Mouse (Mus musculus): Measurements from ENCODE around the gene Efcab6. TPM values are rescaled to one million over a fixed set of nuclear protein-coding genes. Genes with fewer than 3 reads are reported as not detected.

The Efcab6 gene
- polyA plus RNA-seq, 2 experiments: 0.25 to 0.52 TPM

GRCm38 (mm10) chr15:83949729-83950491 is 115.3 kb downstream of the Efcab6 start:
- no peak overlapping the region for H3K9ac ChIP-seq (ENCODE audit: low read depth, low read length, severe bottlenecking)
- H3K4me1 ChIP-seq (ENCODE audit: control insufficient read depth, insufficient read depth, low read length): no peaks in the 10 kb centered on the region
- H3K27ac ChIP-seq (replicated peaks; ENCODE audit: low read depth, low read length): no peak overlapping the region
- DNase-seq (ENCODE audit: low spot score) (no peak), ATAC-seq (ENCODE audit: low FRiP score, low read depth) (no peak)
- WGBS: 40% methylated on average over 16 of the region's 16 CpGs
- H3K9me3 ChIP-seq (ENCODE audit: control insufficient read depth, low read length): no peaks in the 10 kb centered on the region
- H3K27me3 ChIP-seq (ENCODE audit: control insufficient read depth, insufficient read depth, low read length): no peaks in the 10 kb centered on the region
- no peak overlapping the region for H3K4me2 ChIP-seq (replicated peaks; ENCODE audit: low read depth, low read length, severe bottlenecking)
- TF ChIP-seq POLR2A (IDR thresholded peaks at IDR 0.05; ENCODE audit: borderline replicate concordance, extremely low read depth, insufficient read depth, insufficient read length): no peak
- H3K4me3 ChIP-seq (replicated peaks; ENCODE audit: low read length): no peak overlapping the region
- no peaks in the 10 kb centered on the region for H3K36me3 ChIP-seq (ENCODE audit: control insufficient read depth, insufficient read depth, low read length)

- Histone ChIP-seq H3K27ac (replicated peaks; ENCODE audit: low read depth, low read length) (no peak overlapping the region), H3K4me1 (ENCODE audit: control insufficient read depth, insufficient read depth, low read length) (no peaks in the 10 kb centered on the region)
- WGBS: 42% methylated on average over 5 of the region's 5 CpGs
Measured at GRCm38 (mm10) chr15:83939703-83940102, 125.5 kb downstream of the Efcab6 start.

GRCm38 (mm10) chr15:83938466-83938865 is 126.7 kb downstream of the Efcab6 start:
- no peak for TF ChIP-seq POLR2A (IDR thresholded peaks at IDR 0.05; ENCODE audit: borderline replicate concordance, extremely low read depth, insufficient read depth, insufficient read length)
- ATAC-seq (ENCODE audit: low FRiP score, low read depth) (no peak), DNase-seq (ENCODE audit: low spot score) (no peak)
- no peaks in the 10 kb centered on the region for H3K36me3 ChIP-seq (ENCODE audit: control insufficient read depth, insufficient read depth, low read length)
- H3K4me3 ChIP-seq (replicated peaks; ENCODE audit: low read length): no peak overlapping the region
- 71% methylated on average over 2 of the region's 2 CpGs for WGBS
- no peaks in the 10 kb centered on the region for H3K9me3 ChIP-seq (ENCODE audit: control insufficient read depth, low read length)
- no peak overlapping the region for H3K27ac ChIP-seq (replicated peaks; ENCODE audit: low read depth, low read length)
- no peaks in the 10 kb centered on the region for H3K27me3 ChIP-seq (ENCODE audit: control insufficient read depth, insufficient read depth, low read length)
- no peak overlapping the region for H3K4me2 ChIP-seq (replicated peaks; ENCODE audit: low read depth, low read length, severe bottlenecking)
- H3K9ac ChIP-seq (ENCODE audit: low read depth, low read length, severe bottlenecking): no peak overlapping the region
- H3K4me1 ChIP-seq (ENCODE audit: control insufficient read depth, insufficient read depth, low read length): no peaks in the 10 kb centered on the region

More at GRCm38 (mm10) chr15:83939703-83940102, 125.5 kb downstream of the Efcab6 start:
- H3K4me3 ChIP-seq (replicated peaks; ENCODE audit: low read length): no peak overlapping the region
- H3K9me3 ChIP-seq (ENCODE audit: control insufficient read depth, low read length): no peaks in the 10 kb centered on the region
- H3K9ac ChIP-seq (ENCODE audit: low read depth, low read length, severe bottlenecking): no peak overlapping the region
- H3K4me2 ChIP-seq (replicated peaks; ENCODE audit: low read depth, low read length, severe bottlenecking): no peak overlapping the region
- DNase-seq (ENCODE audit: low spot score) (no peak), ATAC-seq (ENCODE audit: low FRiP score, low read depth) (no peak)
- H3K36me3 ChIP-seq (ENCODE audit: control insufficient read depth, insufficient read depth, low read length): no peaks in the 10 kb centered on the region
- TF ChIP-seq POLR2A (IDR thresholded peaks at IDR 0.05; ENCODE audit: borderline replicate concordance, extremely low read depth, insufficient read depth, insufficient read length): no peak
- no peaks in the 10 kb centered on the region for H3K27me3 ChIP-seq (ENCODE audit: control insufficient read depth, insufficient read depth, low read length)

GRCm38 (mm10) chr15:83936506-83936905 is 128.7 kb downstream of the Efcab6 start:
- H3K4me1 ChIP-seq (ENCODE audit: control insufficient read depth, insufficient read depth, low read length): no peaks in the 10 kb centered on the region
- 86% methylated on average over 4 of the region's 4 CpGs for WGBS
- H3K27me3 ChIP-seq (ENCODE audit: control insufficient read depth, insufficient read depth, low read length): no peaks in the 10 kb centered on the region
- no peaks in the 10 kb centered on the region for H3K36me3 ChIP-seq (ENCODE audit: control insufficient read depth, insufficient read depth, low read length)
- H3K9ac ChIP-seq (ENCODE audit: low read depth, low read length, severe bottlenecking): no peak overlapping the region
- DNase-seq (ENCODE audit: low spot score) (no peak), ATAC-seq (ENCODE audit: low FRiP score, low read depth) (no peak)
- H3K4me2 ChIP-seq (replicated peaks; ENCODE audit: low read depth, low read length, severe bottlenecking): no peak overlapping the region
- TF ChIP-seq POLR2A (IDR thresholded peaks at IDR 0.05; ENCODE audit: borderline replicate concordance, extremely low read depth, insufficient read depth, insufficient read length): no peak
- no peak overlapping the region for H3K4me3 ChIP-seq (replicated peaks; ENCODE audit: low read length)
- H3K27ac ChIP-seq (replicated peaks; ENCODE audit: low read depth, low read length): no peak overlapping the region
- H3K9me3 ChIP-seq (ENCODE audit: control insufficient read depth, low read length): no peaks in the 10 kb centered on the region

- no peak for TF ChIP-seq POLR2A (IDR thresholded peaks at IDR 0.05; ENCODE audit: borderline replicate concordance, extremely low read depth, insufficient read depth, insufficient read length)
- no peak overlapping the region for H3K9ac ChIP-seq (ENCODE audit: low read depth, low read length, severe bottlenecking)
- WGBS: 60% methylated on average over 2 of the region's 2 CpGs
Measured at GRCm38 (mm10) chr15:83934816-83935215, 130.4 kb downstream of the Efcab6 start.

More at GRCm38 (mm10) chr15:83934816-83935215, 130.4 kb downstream of the Efcab6 start:
- no peak overlapping the region for H3K27ac ChIP-seq (replicated peaks; ENCODE audit: low read depth, low read length)
- no peak for DNase-seq (ENCODE audit: low spot score)
- no peaks in the 10 kb centered on the region for H3K36me3 ChIP-seq (ENCODE audit: control insufficient read depth, insufficient read depth, low read length)
- H3K4me2 ChIP-seq (replicated peaks; ENCODE audit: low read depth, low read length, severe bottlenecking): no peak overlapping the region
- H3K4me1 ChIP-seq (ENCODE audit: control insufficient read depth, insufficient read depth, low read length): no peaks in the 10 kb centered on the region
- no peak for ATAC-seq (ENCODE audit: low FRiP score, low read depth)
- no peaks in the 10 kb centered on the region for H3K9me3 ChIP-seq (ENCODE audit: control insufficient read depth, low read length)
- H3K4me3 ChIP-seq (replicated peaks; ENCODE audit: low read length): no peak overlapping the region
- no peaks in the 10 kb centered on the region for H3K27me3 ChIP-seq (ENCODE audit: control insufficient read depth, insufficient read depth, low read length)

All from limb, embryonic 14.5 days (tissue).